Mouse (Mus musculus) splenic B cell, adult 2 months (primary cell): ENCODE measurements around the gene Gab2.

ENCODE experiments used
- DNase-seq: peaks from one replicate; pipeline ENCODE4 v3.0.0-alpha.2; 2011; ENCODE audit warnings: low read depth, low spot score
- H3K27me3 ChIP-seq: 2 replicates; pipeline ENCODE4 v1.6.1; 2012; ENCODE audit warnings: mild to moderate bottlenecking, low read length, moderate library complexity, mixed read lengths; ENCODE audit not compliant: control insufficient read depth, poor library complexity, insufficient read depth, severe bottlenecking
- H3K36me3 ChIP-seq: 2 replicates; pipeline ENCODE4 v1.6.1; 2012; ENCODE audit warnings: mild to moderate bottlenecking, low read length, moderate library complexity, mixed read lengths; ENCODE audit not compliant: control insufficient read depth, poor library complexity, insufficient read depth, severe bottlenecking

Gene Gab2

DNA sequence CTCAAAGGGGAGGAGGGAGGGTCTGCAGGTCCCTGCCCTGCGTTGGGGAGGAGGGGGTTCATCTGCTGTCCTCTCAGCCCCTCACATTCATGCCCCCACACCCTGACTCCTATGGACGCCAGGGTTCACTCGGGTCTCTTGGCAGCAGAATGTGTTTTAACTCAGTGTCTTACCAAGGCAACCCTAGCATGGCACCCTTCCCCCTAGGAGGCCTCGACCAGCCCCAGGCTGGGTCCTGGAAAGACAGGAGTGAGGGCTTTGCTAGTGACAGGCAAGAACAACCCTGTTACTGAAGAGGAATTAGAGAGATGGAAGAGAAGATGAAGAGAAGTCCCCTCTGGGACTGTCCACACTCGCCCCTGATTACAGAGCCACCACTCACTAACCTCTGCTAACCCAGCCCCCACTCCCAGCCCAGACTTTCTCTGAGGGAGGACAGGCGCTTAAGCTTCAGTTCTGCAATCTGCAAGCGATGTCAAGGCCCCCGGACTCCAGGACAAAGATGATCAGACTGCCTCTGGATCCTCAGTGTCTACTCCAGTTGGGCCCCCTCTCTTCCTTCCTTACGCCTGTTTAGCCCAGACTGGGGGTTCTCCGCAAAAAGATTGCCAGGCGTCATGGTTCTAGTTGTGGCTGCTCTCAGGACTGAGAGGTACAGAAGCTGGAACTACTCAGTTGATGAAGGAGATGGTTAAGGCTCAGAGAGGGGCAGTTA, 249.7 kb downstream of the Gab2 start:
- H3K36me3 ChIP-seq, result no peaks in the 10 kb centered on the region
- DNase-seq, result peak; percentile 13
- H3K27me3 ChIP-seq, result no peaks in the 10 kb centered on the region

- peak; percentile 95 for DNase-seq
- Histone ChIP-seq H3K36me3 (no peaks in the 10 kb centered on the region), H3K27me3 (no peaks in the 10 kb centered on the region)
These were observed 250.6 kb downstream of the Gab2 start, which contains the start of the genes Usp35 and Kctd21 for GRCm38 (mm10) chr7:97331726-97332666. Gene Usp35 (minus strand): TSS chr7:97332020. Gene Kctd21 (plus strand): TSS chr7:97332327.

GRCm38 (mm10) chr7:97332667-97333041, 251.3 kb downstream of the Gab2 start:
- DNase-seq, result no peak
- Histone ChIP-seq H3K36me3 (no peaks in the 10 kb centered on the region), H3K27me3 (no peaks in the 10 kb centered on the region)

- DNase-seq, result no peak
- H3K27me3 ChIP-seq, result no peaks in the 10 kb centered on the region
- no peaks in the 10 kb centered on the region for H3K36me3 ChIP-seq
These were observed 251.9 kb downstream of the Gab2 start for GRCm38 (mm10) chr7:97333113-97333898.

DNA sequence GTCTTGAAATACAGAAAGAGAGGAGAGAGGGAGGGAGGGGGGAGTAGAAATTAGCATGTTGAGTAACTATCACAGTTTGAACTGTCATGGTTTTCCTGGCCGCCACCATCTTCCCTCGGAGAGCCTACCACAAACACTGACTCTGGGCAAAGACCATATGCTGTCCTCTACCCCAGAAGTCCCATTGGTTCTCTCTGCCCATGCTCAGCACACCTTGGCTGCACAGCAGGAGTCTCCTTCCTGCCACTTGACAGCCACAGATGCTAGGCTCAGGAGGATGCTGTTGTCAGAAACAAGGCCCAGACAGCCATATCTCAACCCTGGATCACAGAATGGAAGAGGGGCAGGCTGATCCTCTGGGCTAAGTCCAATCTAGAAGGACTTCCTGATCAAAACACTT, 253.0 kb downstream of the Gab2 start:
- no peaks in the 10 kb centered on the region for H3K27me3 ChIP-seq
- no peak for DNase-seq
- H3K36me3 ChIP-seq, result no peaks in the 10 kb centered on the region

GRCm38 (mm10) chr7:97336678-97337077, 255.3 kb downstream of the Gab2 start:
- Histone ChIP-seq H3K27me3 (no peaks in the 10 kb centered on the region), H3K36me3 (no peaks in the 10 kb centered on the region)
- DNase-seq, result peak; percentile 33

DNA sequence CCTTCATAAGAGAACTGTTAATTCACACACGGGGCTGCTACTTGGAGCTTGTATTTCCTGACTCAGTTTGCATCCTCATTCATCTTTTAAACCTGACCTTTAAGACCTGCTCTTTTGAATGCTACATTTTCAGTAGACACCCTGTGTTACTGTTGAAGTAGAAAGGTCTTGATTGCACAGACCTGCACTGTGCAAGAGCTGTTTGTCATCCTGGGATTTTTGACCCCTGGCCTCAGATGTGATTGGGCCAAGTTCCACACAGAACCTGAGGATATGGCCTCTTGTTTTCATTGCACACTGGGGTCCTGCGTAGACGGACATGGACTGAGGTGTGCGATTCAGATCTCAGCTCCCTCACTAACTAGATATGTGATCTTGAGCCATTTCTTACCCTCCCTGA, 257.2 kb downstream of the Gab2 start:
- no peak for DNase-seq

DNA sequence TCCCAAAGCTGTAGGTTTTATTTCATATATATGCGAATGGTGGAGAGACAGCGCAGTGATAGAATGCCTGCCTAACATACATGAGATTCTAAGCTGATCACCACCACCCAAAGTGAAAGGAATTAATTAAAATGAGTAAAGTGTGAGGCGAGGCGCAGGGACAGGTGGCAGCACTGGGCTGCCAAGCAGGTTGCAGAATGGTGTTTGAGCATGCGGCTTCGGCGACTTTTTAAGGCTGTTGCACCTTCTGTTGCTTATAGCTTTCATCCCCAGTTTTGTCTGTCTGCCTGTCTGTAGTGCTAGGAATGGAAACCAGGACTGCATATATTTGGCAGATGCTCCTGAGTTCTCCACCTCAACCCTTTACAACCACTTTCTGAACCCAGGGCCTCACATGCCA, 258.2 kb downstream of the Gab2 start:
- no peak for DNase-seq
- H3K36me3 ChIP-seq, result no peaks in the 10 kb centered on the region
- no peaks in the 10 kb centered on the region for H3K27me3 ChIP-seq

More for the DNA sequence above, 257.2 kb downstream of the Gab2 start:
- Histone ChIP-seq H3K27me3 (no peaks in the 10 kb centered on the region), H3K36me3 (no peaks in the 10 kb centered on the region)

DNA sequence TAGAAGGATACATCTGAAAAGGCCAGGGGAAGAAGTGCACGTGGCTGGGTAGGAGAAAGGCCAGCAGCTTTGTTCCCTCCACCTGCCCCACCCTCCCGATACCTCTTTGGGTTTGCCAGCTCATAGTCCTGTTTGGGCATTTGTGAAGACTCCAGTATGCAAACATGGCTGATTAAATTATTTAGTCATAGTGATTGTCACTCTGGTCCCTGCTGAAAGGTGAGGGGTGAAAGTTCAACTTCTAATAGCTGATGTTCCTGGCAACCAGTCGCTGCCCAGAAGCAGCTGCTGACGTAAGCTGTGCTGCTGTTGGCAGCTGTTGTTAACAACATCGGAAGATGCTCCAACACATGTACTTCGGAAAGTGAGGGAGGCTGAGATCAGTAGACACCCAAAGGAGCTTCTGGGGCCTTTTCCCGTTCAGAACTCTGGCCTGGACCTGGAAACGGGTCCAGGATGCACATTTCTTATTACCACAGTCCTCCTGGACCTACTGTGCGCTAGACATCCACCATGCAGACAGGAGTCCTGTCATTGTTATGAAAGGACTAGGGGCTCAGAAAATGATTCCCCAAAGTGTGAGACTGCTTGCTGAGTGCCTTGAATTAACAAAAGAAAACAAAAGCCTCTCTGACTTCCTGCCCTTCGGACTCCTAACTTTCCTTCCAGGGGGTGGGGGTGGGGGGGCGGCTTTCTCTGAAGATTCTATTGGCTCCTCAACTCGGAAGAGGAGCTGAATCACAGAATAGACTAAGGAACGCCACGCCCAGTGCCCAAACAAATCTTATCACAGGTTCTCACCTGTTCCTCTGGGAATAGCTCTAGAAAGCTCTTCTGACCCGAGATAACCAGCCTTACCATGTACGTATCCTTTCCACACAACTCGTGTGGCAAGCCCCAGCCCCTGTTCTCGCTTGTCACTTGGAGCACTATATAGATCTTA, 259.8 kb downstream of the Gab2 start:
- H3K36me3 ChIP-seq, result no peaks in the 10 kb centered on the region
- no peaks in the 10 kb centered on the region for H3K27me3 ChIP-seq
- DNase-seq, result no peak

GRCm38 (mm10) chr7:97342961-97343360, 261.6 kb downstream of the Gab2 start:
- DNase-seq, result no peak
- Histone ChIP-seq H3K27me3 (no peaks in the 10 kb centered on the region), H3K36me3 (no peaks in the 10 kb centered on the region)

GRCm38 (mm10) chr7:97344655-97345054, 263.3 kb downstream of the Gab2 start:
- DNase-seq, result no peak
- no peaks in the 10 kb centered on the region for H3K27me3 ChIP-seq
- no peaks in the 10 kb centered on the region for H3K36me3 ChIP-seq

- no peak for DNase-seq
- Histone ChIP-seq H3K27me3 (no peaks in the 10 kb centered on the region), H3K36me3 (no peaks in the 10 kb centered on the region)
These were observed 264.0 kb downstream of the Gab2 start for GRCm38 (mm10) chr7:97345229-97345871.

DNA sequence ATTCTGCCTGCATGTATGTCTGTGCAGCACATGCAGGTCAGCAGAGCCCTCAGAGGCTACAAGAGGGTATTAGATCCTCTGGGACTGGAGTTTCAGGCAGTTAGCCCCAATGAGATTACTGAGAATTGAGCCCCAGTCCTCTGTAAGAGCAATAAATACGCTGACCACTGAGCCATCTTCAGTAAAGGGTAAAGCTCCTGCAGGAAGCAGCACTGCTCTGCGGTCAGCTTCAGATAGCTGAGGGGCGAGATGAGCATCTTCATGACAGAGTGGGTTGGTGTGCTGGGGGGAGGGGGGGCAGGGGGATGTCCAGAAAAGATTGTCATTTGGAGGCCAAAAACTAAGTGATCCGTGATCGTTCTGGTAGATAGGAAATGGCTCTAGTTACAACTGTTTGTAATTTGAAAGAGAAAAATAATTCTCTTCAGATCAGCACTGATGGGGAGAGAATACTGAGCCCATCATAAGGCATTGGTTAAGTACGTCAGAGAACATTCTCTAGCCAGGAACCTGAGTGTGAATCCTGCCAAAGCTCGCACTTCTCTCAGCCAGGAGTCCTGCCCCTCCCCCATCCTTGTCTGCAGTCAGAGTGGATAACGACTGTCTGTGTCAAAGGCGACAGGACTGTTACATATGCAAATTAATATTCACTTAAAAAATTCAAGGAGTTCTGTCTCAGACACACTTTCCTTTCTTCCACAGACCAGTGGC, 264.9 kb downstream of the Gab2 start:
- Histone ChIP-seq H3K27me3 (no peaks in the 10 kb centered on the region), H3K36me3 (no peaks in the 10 kb centered on the region)
- DNase-seq, result no peak
